Mouse (Mus musculus) forebrain, embryonic 14.5 days (tissue): ENCODE results near the gene Tesk1. TPM values are rescaled to one million over a fixed set of nuclear protein-coding genes. Genes with fewer than 3 reads are reported as not detected.

Source experiments
- ATAC-seq: fragments of 200-750 bp; cut with Nextera tagmentation; 2 replicates; pipeline ENCODE4 v1.8.0; 2017; ENCODE audit warnings: mild to moderate bottlenecking, moderate library complexity
- DNase-seq: peaks from one replicate; pipeline ENCODE4 v3.0.0-alpha.2; 2015; ENCODE audit warnings: low spot score
- H3K27ac ChIP-seq: fragments of 300-500 bp; sonication (generic); 2 replicates; pipeline ENCODE4 v1.5.1; 2014; ENCODE audit warnings: low read depth, mild to moderate bottlenecking, control low read depth, low read length, moderate library complexity
- H3K27me3 ChIP-seq: fragments of 300-500 bp; sonication (generic); replicated peaks from 2 replicates; pipeline ENCODE4 v1.6.1; 2014; ENCODE audit warnings: low read length, control low read depth, mixed read lengths; ENCODE audit not compliant: control insufficient read depth, insufficient read depth
- H3K36me3 ChIP-seq: fragments of 300-500 bp; sonication (generic); 2 replicates; pipeline ENCODE4 v1.6.1; 2014; ENCODE audit warnings: low read length, control low read depth; ENCODE audit not compliant: control insufficient read depth, insufficient read depth
- H3K4me1 ChIP-seq: fragments of 300-500 bp; sonication (generic); 2 replicates; pipeline ENCODE4 v1.6.1; 2014; ENCODE audit warnings: antibody characterized with exemption, low read length, control low read depth; ENCODE audit not compliant: control insufficient read depth, insufficient read depth
- H3K4me2 ChIP-seq: fragments of 300-500 bp; sonication (generic); 2 replicates; pipeline ENCODE4 v1.6.1; 2014; ENCODE audit warnings: mild to moderate bottlenecking, control low read depth, low read length
- H3K4me3 ChIP-seq: fragments of 300-500 bp; sonication (generic); 2 replicates; pipeline ENCODE4 v1.5.1; 2014; ENCODE audit warnings: low read depth, low read length, control low read depth
- H3K9ac ChIP-seq: fragments of 300-500 bp; sonication (generic); 2 replicates; pipeline ENCODE4 v1.6.1; 2014; ENCODE audit warnings: mild to moderate bottlenecking, low read length, control low read depth, moderate library complexity
- H3K9me3 ChIP-seq: fragments of 300-500 bp; sonication (generic); replicated peaks from 2 replicates; pipeline ENCODE4 v1.6.1; 2016; ENCODE audit warnings: low read length, control low read depth, mixed read lengths; ENCODE audit not compliant: control insufficient read depth
- WGBS: fragments of 180-500 bp; shearing (Covaris S2); extraction: QIAGEN DNeasy Blood & Tissue Kit; methylation state at CpG from one replicate; pipeline ENCODE4 v1.1.7; 2014; 5-methylcytosine and 5-hydroxymethylcytosine counted together
- polyA plus RNA-seq: library from polyadenylated mRNA; unstranded; fragments of >200 nt; fragmentation: Nextera tagmentation; extraction: Ambion mirVana; gene quantifications from 2 replicates; pipeline ENCODE4 v1.2.1, GENCODE M21; 2014

Tesk1 gene
- polyA plus RNA-seq, 1 experiment from 2014 or later = 10.2 TPM

- no peaks in the 10 kb centered on the region; the same call in 1 of the 2 replicates for H3K4me1 ChIP-seq
- no peak for ATAC-seq
- no peaks in the 10 kb centered on the region for H3K36me3 ChIP-seq
- H3K4me3 ChIP-seq = no peak overlapping the region
- H3K9me3 ChIP-seq = no peaks in the 10 kb centered on the region
- no peak overlapping the region for H3K27ac ChIP-seq
- no peak overlapping the region for H3K4me2 ChIP-seq
- no peak for DNase-seq
- H3K9ac ChIP-seq = no peak overlapping the region
- peaks cover 6% of the 10 kb centered on the region; the same call in 1 of the 2 replicates for H3K27me3 ChIP-seq
- WGBS = 76% methylated on average over 1 of the region's 1 CpGs
Measured at GRCm38 (mm10) chr4:43432832-43433231, 8.9 kb upstream of the Tesk1 start.

GRCm38 (mm10) chr4:43442044-43442443 lies 305 bp downstream of the Tesk1 start:
- Histone ChIP-seq H3K4me2 (peak overlapping the region; percentile 90), H3K36me3 (peaks cover 23% of the 10 kb centered on the region), H3K27ac (peak overlapping the region; percentile 92), H3K27me3 (no peaks in the 10 kb centered on the region), H3K4me3 (peak overlapping the region; percentile 91), H3K9ac (peak overlapping the region; percentile 99), H3K9me3 (no peaks in the 10 kb centered on the region), H3K4me1 (peaks cover 10% of the 10 kb centered on the region)
- ATAC-seq (peak; percentile 95), DNase-seq (peak; percentile 100)
- WGBS = under 1% methylated on average over 33 of the region's 33 CpGs

- peaks cover 10% of the 10 kb centered on the region for H3K4me1 ChIP-seq
- ATAC-seq (peak; percentile 75), DNase-seq (peak; percentile 84)
- WGBS = under 1% methylated on average over 78 of the region's 88 CpGs
- peak overlapping the region; percentile 91 for H3K4me3 ChIP-seq
- no peaks in the 10 kb centered on the region for H3K27me3 ChIP-seq
- peaks cover 30% of the 10 kb centered on the region for H3K36me3 ChIP-seq
- H3K27ac ChIP-seq = peak overlapping the region; percentile 92
- peak overlapping the region; percentile 99 for H3K9ac ChIP-seq
- peak overlapping the region; percentile 90 for H3K4me2 ChIP-seq
- no peaks in the 10 kb centered on the region for H3K9me3 ChIP-seq
Measured at GRCm38 (mm10) chr4:43442456-43443361, 970 bp downstream of the Tesk1 start.

GRCm38 (mm10) chr4:43443511-43443910 lies 1.8 kb downstream of the Tesk1 start:
- Histone ChIP-seq H3K27me3 (no peaks in the 10 kb centered on the region), H3K4me1 (peaks cover 10% of the 10 kb centered on the region), H3K4me3 (peak overlapping the region; percentile 91), H3K36me3 (peaks cover 38% of the 10 kb centered on the region), H3K9me3 (no peaks in the 10 kb centered on the region), H3K4me2 (peak overlapping the region; percentile 90), H3K27ac (peak overlapping the region; percentile 92), H3K9ac (peak overlapping the region; percentile 99)
- peak; percentile 24 for DNase-seq
- peak; percentile 8; the same call in 1 of the 2 replicates for ATAC-seq
- under 1% methylated on average over 28 of the region's 28 CpGs for WGBS

- H3K4me1 ChIP-seq = peaks cover 10% of the 10 kb centered on the region
- peaks cover 39% of the 10 kb centered on the region for H3K36me3 ChIP-seq
- no peak for DNase-seq
- no peak overlapping the region for H3K4me3 ChIP-seq
- WGBS = 86% methylated on average over 12 of the region's 13 CpGs
- no peak overlapping the region for H3K27ac ChIP-seq
- H3K4me2 ChIP-seq = no peak overlapping the region
- no peak for ATAC-seq
- no peaks in the 10 kb centered on the region for H3K27me3 ChIP-seq
- H3K9me3 ChIP-seq = no peaks in the 10 kb centered on the region
- no peak overlapping the region for H3K9ac ChIP-seq
Measured at GRCm38 (mm10) chr4:43447251-43447650, 5.5 kb downstream of the Tesk1 start.

GRCm38 (mm10) chr4:43448554-43448953 lies 6.8 kb downstream of the Tesk1 start:
- 0 out of 2 replicates have a peak, but pooled peaks cover 3% of the 10 kb centered on the region for H3K27me3 ChIP-seq
- no peaks in the 10 kb centered on the region for H3K9me3 ChIP-seq
- peaks cover 39% of the 10 kb centered on the region for H3K36me3 ChIP-seq
- H3K4me3 ChIP-seq = no peak overlapping the region
- H3K4me1 ChIP-seq = peaks cover 14% of the 10 kb centered on the region
- no peak overlapping the region for H3K9ac ChIP-seq
- WGBS = 83% methylated on average over 3 of the region's 3 CpGs
- no peak overlapping the region for H3K27ac ChIP-seq
- ATAC-seq (no peak), DNase-seq (no peak)
- H3K4me2 ChIP-seq = no peak overlapping the region

GRCm38 (mm10) chr4:43452315-43452714 lies 10.6 kb downstream of the Tesk1 start:
- 64% methylated on average over 11 of the region's 11 CpGs for WGBS
- no peak overlapping the region for H3K4me3 ChIP-seq
- H3K4me2 ChIP-seq = no peak overlapping the region
- no peak overlapping the region for H3K9ac ChIP-seq
- peaks cover 13% of the 10 kb centered on the region for H3K36me3 ChIP-seq
- no peak overlapping the region for H3K27ac ChIP-seq
- H3K4me1 ChIP-seq = peaks cover 4% of the 10 kb centered on the region; the same call in 1 of the 2 replicates
- 0 out of 2 replicates have a peak, but pooled peaks cover 15% of the 10 kb centered on the region for H3K27me3 ChIP-seq
- DNase-seq (no peak), ATAC-seq (no peak)
- H3K9me3 ChIP-seq = no peaks in the 10 kb centered on the region

- ATAC-seq (no peak), DNase-seq (no peak)
- under 1% methylated on average over 17 of the region's 18 CpGs for WGBS
- H3K27me3 ChIP-seq = 0 out of 2 replicates have a peak, but pooled peaks cover 15% of the 10 kb centered on the region
- no peaks in the 10 kb centered on the region for H3K9me3 ChIP-seq
- peak overlapping the region; percentile 43 for H3K4me2 ChIP-seq
- no peak overlapping the region for H3K27ac ChIP-seq
- peak overlapping the region; percentile 8; the same call in 1 of the 2 replicates for H3K4me3 ChIP-seq
- H3K9ac ChIP-seq = peak overlapping the region; percentile 35
- H3K4me1 ChIP-seq = peaks cover 4% of the 10 kb centered on the region; the same call in 1 of the 2 replicates
- peaks cover 2% of the 10 kb centered on the region; the same call in 1 of the 2 replicates for H3K36me3 ChIP-seq
Measured at GRCm38 (mm10) chr4:43453413-43453812, 11.7 kb downstream of the Tesk1 start.
